Mouse (Mus musculus) thymus, postnatal 4 days (tissue): ENCODE data around the gene Pou6f2.

Experiments used
- DNase-seq: peaks from one replicate; pipeline ENCODE4 v3.0.0; 2021

The Pou6f2 gene

GRCm38 (mm10) chr13:18397586-18397985, at the start of gene Pou6f2:
Pou6f2 (minus strand) TSS chr13:18397686.
- no peak for DNase-seq

DNA sequence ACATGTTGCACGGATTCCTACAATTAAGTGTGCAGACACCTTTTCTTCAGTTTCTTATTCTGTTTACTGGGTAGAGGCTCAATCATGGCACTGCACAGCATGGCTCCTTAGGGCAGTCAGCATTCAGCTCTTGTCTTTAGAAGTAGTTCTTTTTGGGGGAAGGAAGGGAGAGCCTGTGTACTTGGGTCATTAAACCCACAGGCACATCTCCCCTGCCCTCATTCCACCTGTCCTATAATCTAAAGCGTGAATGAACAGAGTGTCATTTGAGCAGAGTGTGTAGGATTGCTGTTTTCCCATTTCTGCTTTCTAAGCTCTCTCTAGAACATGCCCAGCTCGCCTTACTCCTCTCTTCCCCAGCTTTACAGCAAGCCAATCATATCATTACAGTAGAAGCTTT, 42.4 kb upstream of the Pou6f2 start:
- DNase-seq = no peak

DNA sequence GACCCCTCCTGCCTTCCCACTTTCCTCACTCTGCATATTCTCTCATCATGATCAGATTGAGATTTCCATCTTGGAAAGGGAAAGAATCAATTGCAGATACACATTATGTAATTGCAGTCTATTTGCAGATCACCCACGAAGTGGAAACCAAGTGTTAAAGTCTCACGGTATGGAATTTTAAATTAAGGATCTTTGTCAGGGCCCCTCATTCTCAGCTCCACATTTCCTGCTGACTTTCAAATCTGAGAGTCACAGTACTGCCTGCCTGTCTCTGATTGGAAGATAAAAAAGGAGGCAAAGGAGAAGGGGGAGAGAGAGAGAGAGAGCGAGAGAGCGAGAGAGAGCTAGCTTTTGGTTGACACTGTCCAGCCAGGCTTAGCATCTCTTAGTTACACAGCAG, 9.8 kb downstream of the Pou6f2 start:
- no peak for DNase-seq

DNA sequence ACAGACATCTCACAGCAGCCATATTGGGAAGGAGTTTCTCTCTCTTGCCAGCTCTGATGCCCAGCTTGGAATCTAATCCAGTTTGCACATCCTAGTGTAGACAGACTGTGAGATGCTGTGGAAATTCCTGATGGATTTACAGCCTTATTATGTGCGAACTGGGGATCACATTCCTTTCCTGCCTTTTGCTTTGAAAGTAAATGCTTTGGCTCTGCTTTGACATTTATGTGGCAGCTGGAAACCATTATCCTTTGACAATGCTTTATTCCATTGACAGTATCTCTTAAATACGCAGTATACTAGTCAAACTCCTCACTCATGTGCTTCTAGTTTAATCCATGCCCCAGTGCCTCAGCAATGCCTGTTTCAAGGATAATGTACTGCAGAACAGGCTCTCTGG, 34.1 kb downstream of the Pou6f2 start:
- DNase-seq = no peak

- DNase-seq = no peak
Observed at GRCm38 (mm10) chr13:18344580-18345333, 52.7 kb downstream of the Pou6f2 start.

GRCm38 (mm10) chr13:18338910-18339501, 58.5 kb downstream of the Pou6f2 start:
- no peak for DNase-seq

DNA sequence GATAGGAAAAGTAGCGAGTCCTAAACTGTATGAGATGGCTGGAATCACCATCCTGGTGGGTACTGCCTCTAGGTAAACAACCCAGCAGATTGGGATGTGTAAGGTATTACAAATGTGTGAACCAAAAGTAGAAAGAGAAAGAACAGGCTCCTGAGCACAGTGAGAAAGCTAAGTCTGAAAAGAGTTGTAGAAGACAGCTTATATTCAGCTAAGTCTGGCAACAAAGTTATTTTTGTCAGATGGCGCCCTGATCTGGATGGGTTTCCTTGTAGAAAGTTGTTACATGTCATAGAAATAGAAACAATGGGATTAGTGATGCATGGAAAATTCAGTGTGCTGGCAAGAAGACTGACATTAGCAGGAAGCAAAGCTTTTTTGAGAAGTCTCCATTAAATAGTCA, 59.5 kb downstream of the Pou6f2 start:
- no peak for DNase-seq

- no peak for DNase-seq
Observed at GRCm38 (mm10) chr13:18334035-18334434, 63.5 kb downstream of the Pou6f2 start.

- no peak for DNase-seq
Observed at GRCm38 (mm10) chr13:18332596-18332995, 64.9 kb downstream of the Pou6f2 start.

DNA sequence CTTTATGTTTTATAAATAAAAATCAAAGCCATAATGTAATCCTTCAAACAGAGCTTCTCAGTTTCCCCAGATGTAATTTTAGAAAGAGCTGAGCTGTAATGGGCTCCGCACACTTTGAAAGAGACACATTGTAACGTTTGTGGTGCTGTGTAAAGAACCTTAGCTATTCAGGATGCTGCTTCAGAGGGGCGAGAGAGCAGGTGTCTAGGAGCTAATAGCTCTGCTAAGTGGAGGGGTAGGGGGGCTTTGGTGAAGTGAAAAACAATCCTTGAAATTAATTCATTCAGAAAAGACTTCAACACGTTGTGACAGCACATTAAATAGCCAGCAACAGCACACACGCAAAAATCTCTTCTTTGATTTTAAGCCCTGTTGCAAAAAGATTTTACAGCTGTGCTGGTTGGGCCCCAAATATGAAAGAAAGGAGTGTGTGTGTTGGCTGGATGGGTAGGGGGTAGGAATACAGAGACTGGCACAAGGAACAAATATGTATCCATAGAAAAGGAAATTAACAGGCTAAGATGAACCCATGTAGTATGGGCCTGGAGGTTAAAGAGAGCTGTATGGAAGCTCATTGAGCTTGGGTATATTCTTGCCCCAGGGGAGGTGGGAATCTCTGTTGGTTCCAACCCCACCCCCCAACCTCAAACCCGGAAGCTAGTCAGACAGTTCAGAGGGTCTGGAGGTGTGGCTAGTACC, 73.4 kb downstream of the Pou6f2 start:
- no peak for DNase-seq

DNA sequence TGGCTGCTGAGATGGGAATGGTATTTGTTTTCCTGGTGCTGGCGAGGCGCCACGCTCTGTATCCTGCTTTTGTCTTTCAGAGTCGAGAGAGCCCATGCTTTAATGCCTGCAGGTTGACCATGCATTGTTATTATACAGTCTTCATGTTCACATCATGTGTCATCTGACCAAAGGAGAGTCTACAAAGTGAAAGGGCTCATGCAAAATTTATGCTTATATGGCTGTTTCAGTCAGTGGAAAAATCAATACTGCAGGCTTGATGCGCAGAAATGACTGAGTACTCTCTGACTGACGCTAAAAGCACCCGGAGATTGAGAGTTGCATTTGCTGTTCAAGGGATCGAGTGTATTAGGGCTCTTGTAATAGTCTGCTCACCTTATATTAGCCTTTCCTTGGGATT, 74.1 kb downstream of the Pou6f2 start:
- DNase-seq = no peak

- DNase-seq = no peak
Observed at GRCm38 (mm10) chr13:18312613-18313012, 84.9 kb downstream of the Pou6f2 start.

DNA sequence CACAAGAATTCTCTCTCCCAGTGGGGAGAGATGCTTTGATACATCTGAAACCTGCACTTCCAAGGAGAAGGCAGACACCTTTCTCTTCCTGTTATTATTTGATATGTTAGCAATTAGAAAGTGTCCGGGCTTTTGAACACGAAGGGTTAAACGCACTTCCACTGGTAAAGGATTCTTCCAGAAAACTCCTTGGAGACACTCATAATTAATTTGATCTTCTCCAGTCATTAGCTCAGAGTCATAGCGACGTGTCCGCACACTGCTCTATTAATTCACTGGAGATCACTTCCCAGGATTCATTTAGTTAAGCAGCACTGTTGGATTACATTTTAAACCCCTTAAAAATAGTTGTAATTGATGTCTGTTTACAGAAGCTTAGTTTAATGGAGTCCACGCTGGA, 88.5 kb downstream of the Pou6f2 start:
- no peak for DNase-seq

DNA sequence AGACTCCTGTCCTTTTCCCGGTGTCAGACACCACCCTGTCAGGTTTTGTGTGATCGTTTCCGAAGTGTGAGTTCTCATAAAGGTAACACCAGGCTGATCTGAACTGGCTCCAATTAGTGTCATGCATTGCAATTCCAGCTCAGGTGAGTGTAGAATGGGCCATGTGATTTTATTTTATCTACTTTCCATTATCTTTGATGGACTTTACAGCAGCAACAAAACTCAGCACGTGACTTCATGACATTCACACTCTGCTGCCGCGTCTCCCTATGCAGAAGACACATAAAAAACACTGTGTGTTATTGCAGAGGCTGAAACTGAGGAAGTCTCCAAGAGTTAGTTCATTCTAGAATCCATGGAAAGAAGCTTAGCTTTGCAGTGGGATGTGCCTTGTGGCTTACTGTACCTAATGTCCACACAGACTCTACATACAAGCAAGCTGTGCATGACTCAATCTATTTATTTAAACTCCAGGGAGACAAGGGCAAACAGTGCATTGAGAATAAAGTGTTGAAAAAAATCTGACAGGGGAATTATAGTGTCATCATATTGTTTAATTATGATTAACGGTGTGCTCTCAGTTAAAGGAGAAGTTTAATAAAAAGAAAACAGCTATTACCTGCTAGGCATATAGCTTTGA, 90.9 kb downstream of the Pou6f2 start:
- no peak for DNase-seq

DNA sequence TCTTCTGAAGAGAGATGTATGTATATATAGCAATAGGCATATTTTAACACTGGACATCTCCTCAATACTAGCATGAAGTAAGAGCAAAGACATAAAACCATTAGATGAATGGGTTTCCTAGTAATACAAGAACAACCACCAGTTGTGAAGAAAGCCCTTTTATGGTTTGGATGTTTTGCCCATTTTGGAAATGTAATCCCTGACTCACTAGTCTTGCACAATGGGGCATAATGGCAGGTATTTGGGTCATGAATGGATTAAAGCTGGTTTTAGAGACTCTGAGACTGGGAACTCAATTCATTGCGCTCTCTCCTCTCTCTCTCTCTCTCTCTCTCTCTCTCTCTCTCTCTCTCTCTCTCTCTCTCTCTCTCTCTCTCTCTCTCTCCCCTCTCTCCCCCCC, 97.5 kb downstream of the Pou6f2 start:
- DNase-seq = no peak

- no peak for DNase-seq
Observed at GRCm38 (mm10) chr13:18293438-18293837, 104.0 kb downstream of the Pou6f2 start.

- no peak for DNase-seq
Observed at GRCm38 (mm10) chr13:18290253-18290914, 107.1 kb downstream of the Pou6f2 start.

DNA sequence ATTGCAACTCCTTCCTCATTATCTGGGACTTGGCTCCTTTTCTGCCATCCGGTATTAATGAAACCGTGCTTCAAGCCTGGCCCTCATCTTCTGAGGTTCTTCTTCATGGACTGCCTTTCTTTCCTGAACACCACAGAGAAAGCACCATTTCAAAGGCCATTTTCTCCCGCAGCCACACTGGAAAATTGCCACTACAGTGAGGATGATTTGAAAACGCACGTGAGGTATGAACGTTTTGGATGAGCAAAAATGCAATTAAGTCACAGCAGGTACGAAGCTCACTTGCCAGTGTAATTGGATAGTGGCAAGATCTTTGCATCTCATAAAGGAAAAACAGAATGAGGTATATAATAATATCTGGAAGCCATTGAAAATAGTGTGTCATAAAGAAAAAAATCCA, 110.0 kb downstream of the Pou6f2 start:
- no peak for DNase-seq

GRCm38 (mm10) chr13:18282361-18282982, 115.0 kb downstream of the Pou6f2 start:
- no peak for DNase-seq

DNA sequence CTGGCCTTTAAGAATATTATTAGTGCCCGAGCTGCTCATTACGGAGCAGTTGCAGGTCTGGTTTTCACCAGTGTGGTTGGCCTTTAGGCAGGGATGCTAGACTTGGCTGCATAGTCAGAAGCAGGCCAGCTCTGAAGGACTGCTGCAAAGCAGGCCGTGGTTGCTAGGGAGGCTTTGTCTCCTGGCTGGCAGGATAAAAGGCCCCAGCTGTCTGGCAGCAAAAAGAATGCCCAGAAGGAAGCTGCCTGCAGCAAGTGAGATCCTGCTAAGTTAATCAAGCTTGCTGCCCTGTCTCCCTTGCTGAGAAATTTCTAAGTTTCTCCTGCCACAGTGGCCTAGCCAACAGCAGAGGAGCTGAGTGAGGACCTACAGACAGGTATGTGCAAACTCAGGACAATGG, 116.4 kb downstream of the Pou6f2 start:
- DNase-seq = no peak

- DNase-seq = no peak
Observed at GRCm38 (mm10) chr13:18253131-18253530, 144.4 kb downstream of the Pou6f2 start.

- no peak for DNase-seq
Observed at GRCm38 (mm10) chr13:18218566-18219234, 178.8 kb downstream of the Pou6f2 start.
